Mouse (Mus musculus): ENCODE results near the gene Isoc2b. TPM values are rescaled to one million over a fixed set of nuclear protein-coding genes. Genes with fewer than 3 reads are reported as not detected.
A peak's percentile ranks its signal among the peaks of the same experiment; 100 is the strongest.
"Not testable (repeated sequence)": the region's sequence is repeated elsewhere in the genome, so short reads cannot be mapped to it uniquely, and the experiment has no call there.

The Isoc2b gene
- polyA plus RNA-seq, 1 experiment from 2014 or later: 3.9 TPM

GRCm38 (mm10) chr7:4820925-4821324 is 49.1 kb downstream of the Isoc2b start:
- 94% methylated on average over 7 of the region's 7 CpGs for WGBS
- not testable (repeated sequence) for H3K4me3 ChIP-seq; H3K36me3 ChIP-seq; H3K27ac ChIP-seq; ATAC-seq (ENCODE audit: low FRiP score); H3K4me1 ChIP-seq (replicated peaks); H3K27me3 ChIP-seq; H3K9me3 ChIP-seq; H3K4me2 ChIP-seq; H3K9ac ChIP-seq

GRCm38 (mm10) chr7:4816559-4816958 is 53.5 kb downstream of the Isoc2b start:
- Histone ChIP-seq H3K4me2 (no peak overlapping the region), H3K9me3 (no peaks in the 10 kb centered on the region), H3K4me3 (no peak overlapping the region), H3K9ac (no peak overlapping the region), H3K27me3 (no peaks in the 10 kb centered on the region), H3K27ac (no peak overlapping the region), H3K4me1 (replicated peaks) (peaks cover 6% of the 10 kb centered on the region), H3K36me3 (no peaks in the 10 kb centered on the region)
- no peak for ATAC-seq (ENCODE audit: low FRiP score)

GRCm38 (mm10) chr7:4813105-4813791 is 56.8 kb downstream of the Isoc2b start:
- Histone ChIP-seq H3K4me3 (peak overlapping the region; percentile 97), H3K4me2 (peak overlapping the region; percentile 82), H3K27me3 (no peaks in the 10 kb centered on the region), H3K9me3 (no peaks in the 10 kb centered on the region), H3K27ac (peak overlapping the region; percentile 98), H3K4me1 (replicated peaks) (peaks cover 32% of the 10 kb centered on the region), H3K9ac (peak overlapping the region; percentile 69), H3K36me3 (peaks cover 17% of the 10 kb centered on the region)
- 25% methylated on average over 8 of the region's 8 CpGs for WGBS
- no peak for ATAC-seq (ENCODE audit: low FRiP score)

GRCm38 (mm10) chr7:4812303-4813104 is 57.6 kb downstream of the Isoc2b start, which contains the start of gene Ube2s:
Ube2s (minus strand) TSS chr7:4812590.
- no peaks in the 10 kb centered on the region for H3K9me3 ChIP-seq
- peak within 1 kb of the TSS; percentile 97 for H3K4me3 ChIP-seq
- under 1% methylated on average over 62 of the region's 62 CpGs for WGBS
- H3K27me3 ChIP-seq: no peaks in the 10 kb centered on the region
- peak within 1 kb of the TSS; percentile 98 for H3K27ac ChIP-seq
- peak within 1 kb of the TSS; percentile 98 for H3K9ac ChIP-seq
- peak within 1 kb of the TSS; percentile 82 for H3K4me2 ChIP-seq
- peaks cover 21% of the 10 kb centered on the region for H3K36me3 ChIP-seq
- peaks cover 32% of the 10 kb centered on the region for H3K4me1 ChIP-seq (replicated peaks)
- peak; percentile 99 for ATAC-seq (ENCODE audit: low FRiP score)

- H3K9me3 ChIP-seq: no peaks in the 10 kb centered on the region
- H3K27me3 ChIP-seq: no peaks in the 10 kb centered on the region
- peak overlapping the region; percentile 98 for H3K27ac ChIP-seq
- peaks cover 27% of the 10 kb centered on the region for H3K36me3 ChIP-seq
- peak overlapping the region; percentile 98 for H3K9ac ChIP-seq
- WGBS: 2% methylated on average over 31 of the region's 36 CpGs
- peak overlapping the region; percentile 97 for H3K4me3 ChIP-seq
- ATAC-seq (ENCODE audit: low FRiP score): no peak; the same call in 1 of the 2 replicates
- H3K4me1 ChIP-seq (replicated peaks): peaks cover 32% of the 10 kb centered on the region
- H3K4me2 ChIP-seq: peak overlapping the region; percentile 82
Measured at GRCm38 (mm10) chr7:4811842-4812302, 58.2 kb downstream of the Isoc2b start.

GRCm38 (mm10) chr7:4811131-4811530 is 58.9 kb downstream of the Isoc2b start:
- not testable (repeated sequence) for ATAC-seq (ENCODE audit: low FRiP score); H3K27me3 ChIP-seq; H3K9me3 ChIP-seq; H3K27ac ChIP-seq
- 45% methylated on average over 10 of the region's 10 CpGs for WGBS
- Histone ChIP-seq H3K4me1 (replicated peaks) (peaks cover 32% of the 10 kb centered on the region), H3K4me3 (peak overlapping the region; percentile 97), H3K9ac (peak overlapping the region; percentile 98), H3K36me3 (peaks cover 29% of the 10 kb centered on the region), H3K4me2 (peak overlapping the region; percentile 82)

GRCm38 (mm10) chr7:4806716-4807115 is 63.3 kb downstream of the Isoc2b start:
- Histone ChIP-seq H3K9ac (no peak overlapping the region), H3K4me3 (no peak overlapping the region), H3K36me3 (peaks cover 37% of the 10 kb centered on the region), H3K27me3 (no peaks in the 10 kb centered on the region), H3K4me1 (replicated peaks) (peaks cover 26% of the 10 kb centered on the region), H3K4me2 (no peak overlapping the region), H3K9me3 (no peaks in the 10 kb centered on the region), H3K27ac (no peak overlapping the region)
- WGBS: 93% methylated on average over 7 of the region's 7 CpGs
- no peak for ATAC-seq (ENCODE audit: low FRiP score)

- H3K27me3 ChIP-seq: no peaks in the 10 kb centered on the region
- H3K4me2 ChIP-seq: no peak overlapping the region
- H3K9me3 ChIP-seq: no peaks in the 10 kb centered on the region
- H3K4me1 ChIP-seq (replicated peaks): no peaks in the 10 kb centered on the region
- no peak overlapping the region for H3K9ac ChIP-seq
- H3K4me3 ChIP-seq: no peak overlapping the region
- ATAC-seq (ENCODE audit: low FRiP score): no peak
- H3K36me3 ChIP-seq: peaks cover 23% of the 10 kb centered on the region
- no peak overlapping the region for H3K27ac ChIP-seq
Measured at GRCm38 (mm10) chr7:4802247-4802646, 67.8 kb downstream of the Isoc2b start.

GRCm38 (mm10) chr7:4795767-4796433 is 74.2 kb downstream of the Isoc2b start:
- no peak overlapping the region for H3K4me3 ChIP-seq
- H3K4me2 ChIP-seq: no peak overlapping the region
- H3K9ac ChIP-seq: no peak overlapping the region
- whole genome bisulfite sequencing: 75% methylated on average over 7 of the region's 7 CpGs
- H3K36me3 ChIP-seq: peaks cover 42% of the 10 kb centered on the region
- H3K9me3 ChIP-seq: no peaks in the 10 kb centered on the region
- no peak overlapping the region for H3K27ac ChIP-seq
- ATAC-seq (ENCODE audit: low FRiP score): no peak
- peaks cover 14% of the 10 kb centered on the region for H3K4me1 ChIP-seq (replicated peaks)
- 0 out of 2 replicates have a peak, but pooled peaks cover 2% of the 10 kb centered on the region for H3K27me3 ChIP-seq

Other genes with a start within 250 kb of the Isoc2b start
- 3.5 and 3.8 TPM in 2 replicates for gene Tmem86b, start 238.8 kb downstream of the Isoc2b start, polyA plus RNA-seq (2015; fragmentation: Nextera tagmentation; extraction: Ambion mirVana)
- 9.7 and 12.4 TPM in 2 replicates for gene Ppp6r1, start 211.2 kb downstream of the Isoc2b start, polyA plus RNA-seq (2015; fragmentation: Nextera tagmentation; extraction: Ambion mirVana)
- 128 and 137 TPM in 2 replicates for gene Hspbp1, start 185.2 kb downstream of the Isoc2b start, polyA plus RNA-seq (2015; fragmentation: Nextera tagmentation; extraction: Ambion mirVana)
- gene Brsk1, start 179.7 kb downstream of the Isoc2b start, polyA plus RNA-seq (2015; fragmentation: Nextera tagmentation; extraction: Ambion mirVana): 7.2 and 7.5 TPM in 2 replicates
- gene Tmem150b, start 145.0 kb downstream of the Isoc2b start, polyA plus RNA-seq (2015; fragmentation: Nextera tagmentation; extraction: Ambion mirVana): 0.12 and 0.19 TPM in 2 replicates
- gene Kmt5c, start 130.1 kb downstream of the Isoc2b start, polyA plus RNA-seq (2015; fragmentation: Nextera tagmentation; extraction: Ambion mirVana): 79.4 and 86.8 TPM in 2 replicates
- gene Cox6b2, start 117.2 kb downstream of the Isoc2b start, polyA plus RNA-seq (2015; fragmentation: Nextera tagmentation; extraction: Ambion mirVana): 16.4 and 21.1 TPM in 2 replicates
- not detected in 2 replicates for gene Fam71e2, start 99.0 kb downstream of the Isoc2b start, polyA plus RNA-seq (2015; fragmentation: Nextera tagmentation; extraction: Ambion mirVana)
- 0.38 and 0.56 TPM in 2 replicates for gene Il11, start 87.4 kb downstream of the Isoc2b start, polyA plus RNA-seq (2015; fragmentation: Nextera tagmentation; extraction: Ambion mirVana)
- gene Tmem190, start 87.3 kb downstream of the Isoc2b start, polyA plus RNA-seq (2015; fragmentation: Nextera tagmentation; extraction: Ambion mirVana): not detected in 2 replicates
- 2.5 and 3.5 TPM in 2 replicates for gene Tmem238, start 80.6 kb downstream of the Isoc2b start, polyA plus RNA-seq (2015; fragmentation: Nextera tagmentation; extraction: Ambion mirVana)
- 239 and 250 TPM in 2 replicates for gene Rpl28, start 77.4 kb downstream of the Isoc2b start, polyA plus RNA-seq (2015; fragmentation: Nextera tagmentation; extraction: Ambion mirVana)
- gene Ube2s, start 57.7 kb downstream of the Isoc2b start, polyA plus RNA-seq (2015; fragmentation: Nextera tagmentation; extraction: Ambion mirVana): 252 and 267 TPM in 2 replicates
- gene Shisa7, start 25.6 kb downstream of the Isoc2b start, polyA plus RNA-seq (2015; fragmentation: Nextera tagmentation; extraction: Ambion mirVana): 10.9 and 11.6 TPM in 2 replicates
- gene Isoc2a, start 6.9 kb upstream of the Isoc2b start, polyA plus RNA-seq (2015; fragmentation: Nextera tagmentation; extraction: Ambion mirVana): 0.75 and 0.78 TPM in 2 replicates
- gene Gm36210, start 36.3 kb upstream of the Isoc2b start, polyA plus RNA-seq (2015; fragmentation: Nextera tagmentation; extraction: Ambion mirVana): 0.26 and 0.45 TPM in 2 replicates
- gene Zfp628, start 45.0 kb upstream of the Isoc2b start, polyA plus RNA-seq (2015; fragmentation: Nextera tagmentation; extraction: Ambion mirVana): 3.6 and 4.9 TPM in 2 replicates
- 25.4 and 27.7 TPM in 2 replicates for gene Nat14, start 51.8 kb upstream of the Isoc2b start, polyA plus RNA-seq (2015; fragmentation: Nextera tagmentation; extraction: Ambion mirVana)
- gene Ssc5d, start 55.5 kb upstream of the Isoc2b start, polyA plus RNA-seq (2015; fragmentation: Nextera tagmentation; extraction: Ambion mirVana): 0.73 and 1.3 TPM in 2 replicates
- 0.25 TPM in 1 of 2 replicates, not detected in the other for gene Sbk2, start 94.1 kb upstream of the Isoc2b start, polyA plus RNA-seq (2015; fragmentation: Nextera tagmentation; extraction: Ambion mirVana)
- gene Sbk3, start 100.9 kb upstream of the Isoc2b start, polyA plus RNA-seq (2015; fragmentation: Nextera tagmentation; extraction: Ambion mirVana): 0.19 and 0.49 TPM in 2 replicates
- 53.6 and 59.9 TPM in 2 replicates for gene Zfp579, start 125.9 kb upstream of the Isoc2b start, polyA plus RNA-seq (2015; fragmentation: Nextera tagmentation; extraction: Ambion mirVana)
- gene Zfp524, start 144.2 kb upstream of the Isoc2b start, polyA plus RNA-seq (2015; fragmentation: Nextera tagmentation; extraction: Ambion mirVana): 7.9 and 9.2 TPM in 2 replicates
- gene Fiz1, start 144.4 kb upstream of the Isoc2b start, polyA plus RNA-seq (2015; fragmentation: Nextera tagmentation; extraction: Ambion mirVana): 37.7 and 41.9 TPM in 2 replicates
- 1.4 and 1.8 TPM in 2 replicates for gene Gm44973, start 145.2 kb upstream of the Isoc2b start, polyA plus RNA-seq (2015; fragmentation: Nextera tagmentation; extraction: Ambion mirVana)
- 5.8 and 6.0 TPM in 2 replicates for gene Zfp865, start 150.1 kb upstream of the Isoc2b start, polyA plus RNA-seq (2015; fragmentation: Nextera tagmentation; extraction: Ambion mirVana)
- gene Ccdc106, start 150.3 kb upstream of the Isoc2b start, polyA plus RNA-seq (2015; fragmentation: Nextera tagmentation; extraction: Ambion mirVana): 38.7 and 43.5 TPM in 2 replicates
- gene 4632433K11Rik, start 163.9 kb upstream of the Isoc2b start, polyA plus RNA-seq (2015; fragmentation: Nextera tagmentation; extraction: Ambion mirVana): not detected in 2 replicates
- 7.8 and 9.8 TPM in 2 replicates for gene Zfp784, start 168.2 kb upstream of the Isoc2b start, polyA plus RNA-seq (2015; fragmentation: Nextera tagmentation; extraction: Ambion mirVana)
- gene Zfp580, start 181.3 kb upstream of the Isoc2b start, polyA plus RNA-seq (2015; fragmentation: Nextera tagmentation; extraction: Ambion mirVana): 67.2 and 69.7 TPM in 2 replicates
- gene U2af2, start 191.9 kb upstream of the Isoc2b start, polyA plus RNA-seq (2015; fragmentation: Nextera tagmentation; extraction: Ambion mirVana): 112 and 114 TPM in 2 replicates
- gene Epn1, start 210.0 kb upstream of the Isoc2b start, polyA plus RNA-seq (2015; fragmentation: Nextera tagmentation; extraction: Ambion mirVana): 83.8 and 85.6 TPM in 2 replicates
- not detected in 2 replicates for gene Rfpl4, start 246.7 kb upstream of the Isoc2b start, polyA plus RNA-seq (2015; fragmentation: Nextera tagmentation; extraction: Ambion mirVana)

All from hindbrain, embryonic 13.5 days (tissue).